Mouse (Mus musculus): ENCODE measurements around the gene Cnot11.

Cnot11 gene

DNA sequence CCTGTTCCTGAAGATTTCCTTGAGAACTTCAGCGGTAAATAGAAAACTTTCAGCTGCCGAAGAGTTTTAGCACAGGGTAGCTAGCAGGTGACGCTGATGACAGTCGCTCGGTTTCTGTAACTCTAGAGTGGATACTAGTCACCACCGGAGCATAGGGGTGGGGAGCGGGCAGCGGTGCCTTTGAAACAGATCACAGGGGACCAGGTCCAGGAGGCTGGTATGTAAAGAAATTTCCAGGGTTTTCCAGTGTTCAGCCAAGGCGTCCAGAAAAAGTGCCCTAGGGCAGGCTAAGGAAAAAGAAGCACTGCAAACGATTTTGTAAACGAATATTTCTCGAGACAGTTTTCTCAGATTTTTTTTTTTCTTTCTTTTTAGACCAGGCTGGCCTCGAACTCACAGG is at the start of gene Cnot11:
Gene Cnot11, plus strand, starts transcription at position 162 of the 400 bp plus-strand sequence.
- DNase-seq = no peak

GRCm38 (mm10) chr1:39487370-39487769 is 47.4 kb upstream of the Cnot11 start:
- no peak for DNase-seq

- no peak for DNase-seq
Measured at GRCm38 (mm10) chr1:39493165-39493564, 41.6 kb upstream of the Cnot11 start.

GRCm38 (mm10) chr1:39493664-39494063 is 41.1 kb upstream of the Cnot11 start:
- no peak for DNase-seq

DNA sequence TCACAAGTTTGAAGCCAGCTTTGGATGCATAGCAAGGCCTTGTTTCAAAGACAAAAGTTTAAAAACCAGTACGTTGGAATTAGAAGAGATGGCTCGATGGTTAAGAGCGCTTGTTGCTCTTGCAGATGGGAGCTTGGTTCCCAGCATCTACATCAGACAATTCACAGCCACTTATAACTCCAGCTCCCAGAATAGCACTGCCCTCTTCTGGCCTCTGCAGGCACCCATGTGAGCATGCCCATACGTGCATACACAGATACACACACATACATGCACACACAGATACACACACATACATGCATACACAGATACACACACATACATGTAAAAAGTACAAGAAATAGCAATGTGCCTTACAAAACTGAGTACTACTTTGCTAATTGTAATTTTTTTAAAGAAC is 37.8 kb upstream of the Cnot11 start:
- no peak for DNase-seq

- no peak for DNase-seq
Measured at GRCm38 (mm10) chr1:39497748-39498147, 37.0 kb upstream of the Cnot11 start.

DNA sequence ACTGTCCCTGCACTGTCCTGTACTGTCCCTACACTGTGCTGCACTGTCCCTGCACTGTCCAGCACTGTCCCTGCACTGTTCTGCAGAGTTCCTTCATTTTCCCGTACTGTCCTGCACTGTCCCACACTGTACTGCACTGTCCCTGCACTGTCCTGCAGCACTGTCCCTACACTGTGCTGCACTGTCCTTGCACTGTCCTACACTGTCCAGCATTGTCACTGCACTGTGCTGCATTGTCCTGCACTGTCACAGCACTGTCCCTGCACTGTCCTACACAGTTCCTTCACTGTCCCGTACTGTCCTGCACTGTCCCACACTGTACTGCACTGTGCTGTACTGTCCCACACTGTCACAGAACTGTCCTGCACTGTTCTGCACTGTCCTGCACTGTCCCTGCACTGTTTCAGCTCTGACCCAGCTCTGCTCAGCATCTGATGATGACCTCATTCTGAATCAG is 35.3 kb upstream of the Cnot11 start:
- DNase-seq = no peak

DNA sequence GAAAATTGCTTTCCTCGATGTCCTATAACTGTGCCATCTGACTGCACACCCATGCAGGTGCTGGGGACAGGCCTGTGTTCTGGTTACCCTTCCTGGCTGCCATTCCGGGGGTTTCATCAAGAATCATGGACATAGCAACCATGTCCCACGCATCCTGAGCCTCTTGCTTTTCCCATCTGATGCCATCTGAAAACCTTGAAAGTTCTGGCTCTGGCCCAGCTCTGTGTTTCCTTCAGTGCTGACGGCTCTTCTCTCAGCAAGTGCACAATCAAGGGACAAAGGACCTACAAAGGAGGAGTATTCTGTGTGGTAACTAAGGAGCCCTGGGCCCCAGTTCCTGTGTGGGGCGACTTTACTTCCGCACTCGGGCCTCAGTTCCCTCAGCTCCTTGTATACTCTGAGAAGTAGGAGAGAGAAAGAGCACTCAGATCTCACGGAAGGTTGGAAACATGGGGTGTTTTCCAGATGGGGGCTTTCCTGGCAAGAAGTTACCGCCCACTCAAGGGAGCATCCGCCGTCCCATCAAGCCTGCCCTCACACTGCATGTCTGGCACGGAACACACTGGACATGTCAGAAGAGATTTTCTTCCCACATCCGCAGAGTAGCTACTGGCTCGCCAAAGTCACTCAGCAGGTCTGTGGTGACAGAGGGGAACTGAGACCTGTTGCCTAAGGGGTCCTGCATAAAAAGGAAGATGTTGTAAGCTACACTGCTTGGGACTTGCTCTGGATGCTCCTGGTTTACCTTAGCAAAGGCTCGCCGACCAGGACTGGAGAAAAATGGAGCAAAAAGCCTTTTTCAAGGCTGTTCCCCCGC is 31.8 kb upstream of the Cnot11 start:
- peak; percentile 43 for DNase-seq

- peak; percentile 39 for DNase-seq
Measured at GRCm38 (mm10) chr1:39504261-39504660, 30.5 kb upstream of the Cnot11 start.

GRCm38 (mm10) chr1:39505600-39505999 is 29.2 kb upstream of the Cnot11 start:
- no peak for DNase-seq

GRCm38 (mm10) chr1:39511775-39512174 is 23.0 kb upstream of the Cnot11 start:
- DNase-seq = no peak

- no peak for DNase-seq
Measured at GRCm38 (mm10) chr1:39512183-39512582, 22.6 kb upstream of the Cnot11 start.

GRCm38 (mm10) chr1:39515303-39515991 is 19.3 kb upstream of the Cnot11 start:
- no peak for DNase-seq

GRCm38 (mm10) chr1:39521326-39521725 is 13.5 kb upstream of the Cnot11 start:
- DNase-seq = no peak

DNA sequence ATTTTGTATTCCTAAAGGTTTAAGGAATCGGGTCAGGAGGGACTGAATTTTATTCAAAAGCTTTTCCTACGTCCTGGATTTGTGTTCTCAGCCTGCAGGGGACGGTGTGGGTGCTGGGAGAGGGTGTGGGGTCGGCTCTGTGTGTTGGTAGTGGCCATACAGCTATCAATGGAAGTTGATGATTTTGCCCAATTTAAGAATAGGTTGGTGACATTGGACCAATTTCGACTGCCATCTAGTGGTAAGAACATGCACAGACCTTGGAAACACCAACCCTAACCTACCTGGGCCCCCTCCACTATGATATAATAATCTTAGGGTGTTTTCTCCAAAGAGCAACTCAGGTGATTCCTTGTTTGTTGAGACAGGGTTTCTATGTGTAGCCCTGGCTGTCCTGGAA is 12.3 kb upstream of the Cnot11 start:
- DNase-seq = peak; percentile 30

DNA sequence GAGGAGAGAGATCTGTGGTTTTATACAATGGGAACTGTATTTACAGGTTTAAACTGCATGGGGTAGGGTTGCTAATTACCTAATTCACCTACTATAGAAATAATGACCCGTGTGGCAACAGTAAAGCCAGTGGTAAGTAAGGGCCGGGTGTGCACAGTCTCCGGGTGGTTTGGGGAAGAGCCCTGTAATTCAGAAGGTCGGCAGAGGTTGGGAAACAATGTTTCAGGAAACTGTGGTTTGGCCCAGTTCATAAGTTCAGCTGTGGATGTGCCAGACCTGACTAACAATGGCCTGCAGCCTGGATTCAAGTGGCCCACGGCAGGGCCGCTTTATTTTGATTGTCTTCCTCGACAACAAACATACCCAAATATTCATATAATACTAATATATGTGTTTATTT is 9.0 kb upstream of the Cnot11 start:
- DNase-seq = no peak

GRCm38 (mm10) chr1:39526371-39527167 is 8.2 kb upstream of the Cnot11 start:
- DNase-seq = no peak

- DNase-seq = peak; percentile 96
Measured at GRCm38 (mm10) chr1:39527432-39527831, 7.4 kb upstream of the Cnot11 start.

DNA sequence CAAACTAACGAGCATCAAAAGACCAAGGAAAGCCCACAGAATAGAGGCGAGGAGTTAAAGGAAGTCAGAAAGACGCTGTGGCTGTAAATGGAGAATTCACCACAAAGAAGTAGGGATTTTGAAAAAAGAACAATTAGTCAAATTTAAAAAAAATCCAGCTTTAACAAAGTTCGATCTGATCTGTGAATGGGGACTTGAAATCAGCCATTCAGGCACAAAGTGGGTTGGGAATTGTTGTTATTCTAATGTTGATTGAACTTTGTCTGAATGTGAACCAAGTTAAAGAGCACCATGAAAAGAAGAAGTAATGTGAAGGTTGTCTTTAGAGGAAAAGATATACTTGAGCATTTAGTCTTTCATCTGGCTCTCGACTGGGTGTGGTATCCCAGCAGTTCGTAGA is 6.5 kb upstream of the Cnot11 start:
- DNase-seq = no peak

DNA sequence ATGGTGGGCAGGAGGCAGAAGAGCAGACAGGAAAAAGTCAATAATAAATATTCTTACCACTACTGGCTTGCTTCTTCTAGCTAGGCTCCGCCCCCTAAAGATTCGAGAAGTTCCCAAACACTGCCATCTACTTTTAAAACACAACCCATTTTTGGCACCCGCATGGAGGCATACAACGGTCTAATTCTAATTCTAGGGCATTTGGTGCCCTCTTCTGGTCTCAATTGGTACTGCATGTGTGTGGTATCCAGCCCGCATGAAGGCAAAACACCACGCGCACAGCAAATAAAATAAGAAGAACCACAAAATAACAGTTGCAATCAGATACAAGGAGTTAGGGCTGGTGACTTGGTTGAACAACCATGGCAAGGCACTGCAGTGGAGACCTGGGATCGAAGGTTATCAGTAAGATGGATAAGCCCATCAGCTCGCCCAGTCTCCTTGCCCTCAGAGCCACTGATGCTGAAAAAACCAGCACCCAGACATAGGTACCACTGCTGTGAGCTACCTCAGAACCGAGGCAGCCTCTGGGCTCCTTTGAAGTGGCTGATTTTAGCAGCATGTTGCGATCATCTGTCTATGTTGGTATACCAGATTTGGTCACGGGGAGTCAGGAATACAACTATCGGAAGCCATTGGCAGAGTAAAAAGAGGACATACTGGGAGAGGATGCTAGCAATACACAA is 4.4 kb upstream of the Cnot11 start:
- DNase-seq = peak; percentile 87

GRCm38 (mm10) chr1:39531036-39531435 is 3.8 kb upstream of the Cnot11 start:
- DNase-seq = no peak

- DNase-seq = no peak
Measured at GRCm38 (mm10) chr1:39533917-39534316, 875 bp upstream of the Cnot11 start.
